Mouse (Mus musculus) bone marrow, adult 2 months (tissue): Measurements from ENCODE around the gene Rbms2.

Experiments
- CTCF ChIP-seq: fragments of 200-500 bp; IDR thresholded peaks from 2 replicates; pipeline ENCODE4 v1.5.1; 2011; ENCODE audit warnings: low read length, control low read depth; ENCODE audit not compliant: control insufficient read depth, insufficient read depth
- POLR2A ChIP-seq: fragments of 200-500 bp; IDR thresholded peaks from 2 replicates; pipeline ENCODE4 v1.6.1; 2011; ENCODE audit warnings: low read depth, mild to moderate bottlenecking, control low read depth, low read length, borderline replicate concordance; ENCODE audit not compliant: control insufficient read depth

DNA sequence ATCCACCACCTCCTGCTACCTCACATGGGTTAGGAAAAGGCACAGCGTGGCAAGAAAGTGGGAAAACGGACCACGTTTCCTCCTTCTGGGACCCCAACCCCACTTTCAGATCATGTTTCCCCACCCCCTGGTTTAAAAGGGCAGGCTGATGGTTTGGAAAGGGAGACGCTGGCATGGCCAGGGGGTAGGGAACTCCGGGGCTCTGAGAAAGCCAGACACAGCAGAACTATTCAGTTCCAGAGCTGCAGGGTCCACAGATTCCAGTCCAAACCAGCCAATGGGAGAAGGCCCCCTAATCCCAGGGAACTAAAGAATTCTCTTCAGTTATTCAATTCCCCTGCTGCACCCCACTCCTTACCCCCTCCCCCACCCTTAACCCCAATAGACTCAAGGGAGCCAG, 45.0 kb upstream of the Rbms2 start:
- no peak for TF ChIP-seq CTCF
- no peak for TF ChIP-seq POLR2A
